Mouse (Mus musculus) liver, embryonic 11.5 days (tissue): ENCODE measurements at regions not wholly inside any gene's neighbourhood (a gene's known extent, or its start where the extent isn't known, plus 50 kb on each side); places are given as distances from the start of the nearest gene placed in this dataset.

Source experiments
- ATAC-seq: fragments of 200-750 bp; cut with Nextera tagmentation; replicated peaks from 2 replicates; pipeline ENCODE4 v1.8.0; 2017; ENCODE audit warnings: moderate number of reproducible peaks, mild to moderate bottlenecking, moderate TSS enrichment, moderate library complexity; ENCODE audit not compliant: low FRiP score
- DNase-seq: peaks from one replicate; pipeline ENCODE4 v3.0.0-alpha.2; 2017; ENCODE audit warnings: low spot score
- H3K27ac ChIP-seq: fragments of 300-500 bp; sonication (generic); 2 replicates; pipeline ENCODE4 v1.5.1; 2014; ENCODE audit warnings: mild to moderate bottlenecking, low read depth, low read length, control low read depth
- H3K27me3 ChIP-seq: fragments of 300-500 bp; sonication (generic); replicated peaks from 2 replicates; pipeline ENCODE4 v1.6.1; 2014; ENCODE audit warnings: low read length, mixed read lengths; ENCODE audit not compliant: control insufficient read depth, insufficient read depth
- H3K36me3 ChIP-seq: fragments of 300-500 bp; sonication (generic); 2 replicates; pipeline ENCODE4 v1.6.1; 2014; ENCODE audit warnings: mild to moderate bottlenecking, low read length, moderate library complexity, mixed read lengths; ENCODE audit not compliant: control insufficient read depth, insufficient read depth
- H3K4me1 ChIP-seq: fragments of 300-500 bp; sonication (generic); replicated peaks from 2 replicates; pipeline ENCODE4 v1.6.1; 2014; ENCODE audit warnings: low read length, mixed read lengths; ENCODE audit not compliant: control insufficient read depth, insufficient read depth
- H3K4me2 ChIP-seq: fragments of 300-500 bp; sonication (generic); 2 replicates; pipeline ENCODE4 v1.6.1; 2014; ENCODE audit warnings: mild to moderate bottlenecking, control low read depth, moderate library complexity
- H3K4me3 ChIP-seq: fragments of 300-500 bp; sonication (generic); 2 replicates; pipeline ENCODE4 v1.5.1; 2014; ENCODE audit warnings: low read depth, low read length, control low read depth
- H3K9ac ChIP-seq: fragments of 300-500 bp; sonication (generic); 2 replicates; pipeline ENCODE4 v1.6.1; 2014; ENCODE audit warnings: low read depth, low read length, control low read depth
- H3K9me3 ChIP-seq: fragments of 300-500 bp; sonication (generic); 2 replicates; pipeline ENCODE4 v1.6.1; 2016; ENCODE audit warnings: low read length, inconsistent platforms, mixed read lengths; ENCODE audit not compliant: control insufficient read depth
- WGBS: fragments of 180-500 bp; shearing (Covaris S2); extraction: QIAGEN DNeasy Blood & Tissue Kit; methylation state at CpG from one replicate; pipeline ENCODE4 v1.1.7; 2014; 5-methylcytosine and 5-hydroxymethylcytosine counted together

- 56% methylated on average over 1 of the region's 1 CpGs for WGBS
- Histone ChIP-seq H3K4me2 (no peak overlapping the region), H3K9me3 (no peaks in the 10 kb centered on the region), H3K36me3 (no peaks in the 10 kb centered on the region), H3K27ac (no peak overlapping the region), H3K27me3 (no peaks in the 10 kb centered on the region), H3K4me1 (no peaks in the 10 kb centered on the region), H3K9ac (no peak overlapping the region), H3K4me3 (no peak overlapping the region)
- DNase-seq (no peak), ATAC-seq (no peak)
These were observed 146.1 kb upstream of the N6amt1 start for GRCm38 (mm10) chr16:87207875-87208274.

- H3K4me1 ChIP-seq, result no peaks in the 10 kb centered on the region
- no peaks in the 10 kb centered on the region for H3K9me3 ChIP-seq
- no peak overlapping the region for H3K4me2 ChIP-seq
- H3K4me3 ChIP-seq, result no peak overlapping the region
- DNase-seq, result no peak
- 83% methylated on average over 4 of the region's 4 CpGs for WGBS
- H3K36me3 ChIP-seq, result no peaks in the 10 kb centered on the region
- ATAC-seq, result no peak
- no peak overlapping the region for H3K27ac ChIP-seq
- no peak overlapping the region for H3K9ac ChIP-seq
- H3K27me3 ChIP-seq, result no peaks in the 10 kb centered on the region
These were observed 163.5 kb upstream of the N6amt1 start for GRCm38 (mm10) chr16:87190471-87190870.

- no peak for DNase-seq
- ATAC-seq, result no peak
- Histone ChIP-seq H3K9ac (no peak overlapping the region), H3K36me3 (no peaks in the 10 kb centered on the region), H3K4me2 (no peak overlapping the region), H3K4me3 (no peak overlapping the region), H3K4me1 (no peaks in the 10 kb centered on the region), H3K27me3 (no peaks in the 10 kb centered on the region), H3K27ac (no peak overlapping the region), H3K9me3 (no peaks in the 10 kb centered on the region)
- 76% methylated on average over 2 of the region's 2 CpGs for WGBS
These were observed 165.2 kb upstream of the N6amt1 start for GRCm38 (mm10) chr16:87188737-87189136.

GRCm38 (mm10) chr16:87172395-87172794 lies 181.6 kb upstream of the N6amt1 start:
- Histone ChIP-seq H3K27ac (no peak overlapping the region), H3K4me2 (no peak overlapping the region), H3K9me3 (no peaks in the 10 kb centered on the region), H3K4me1 (no peaks in the 10 kb centered on the region), H3K36me3 (no peaks in the 10 kb centered on the region), H3K27me3 (no peaks in the 10 kb centered on the region), H3K4me3 (no peak overlapping the region), H3K9ac (no peak overlapping the region)
- 80% methylated on average over 4 of the region's 4 CpGs for WGBS
- no peak for DNase-seq
- ATAC-seq, result no peak

GRCm38 (mm10) chr16:87139301-87139700 lies 214.7 kb upstream of the N6amt1 start:
- 80% methylated on average over 2 of the region's 2 CpGs for WGBS

GRCm38 (mm10) chr16:87136503-87136902 lies 217.5 kb upstream of the N6amt1 start:
- ATAC-seq (no peak), DNase-seq (no peak)
- H3K9ac ChIP-seq, result no peak overlapping the region
- H3K9me3 ChIP-seq, result no peaks in the 10 kb centered on the region
- H3K27me3 ChIP-seq, result no peaks in the 10 kb centered on the region
- WGBS, result 72% methylated on average over 1 of the region's 1 CpGs
- no peak overlapping the region for H3K4me2 ChIP-seq
- H3K36me3 ChIP-seq, result no peaks in the 10 kb centered on the region
- H3K27ac ChIP-seq, result no peak overlapping the region
- H3K4me1 ChIP-seq, result no peaks in the 10 kb centered on the region
- H3K4me3 ChIP-seq, result no peak overlapping the region

More at GRCm38 (mm10) chr16:87139301-87139700, 214.7 kb upstream of the N6amt1 start:
- Histone ChIP-seq H3K27me3 (no peaks in the 10 kb centered on the region), H3K4me2 (no peak overlapping the region), H3K36me3 (no peaks in the 10 kb centered on the region), H3K9ac (no peak overlapping the region), H3K4me3 (no peak overlapping the region), H3K27ac (no peak overlapping the region), H3K4me1 (no peaks in the 10 kb centered on the region), H3K9me3 (no peaks in the 10 kb centered on the region)
- DNase-seq (no peak), ATAC-seq (no peak)

GRCm38 (mm10) chr16:87134452-87134851 lies 219.5 kb upstream of the N6amt1 start:
- H3K9ac ChIP-seq, result no peak overlapping the region

GRCm38 (mm10) chr16:87133874-87134273 lies 220.1 kb upstream of the N6amt1 start:
- H3K27ac ChIP-seq, result no peak overlapping the region
- DNase-seq, result no peak
- H3K4me2 ChIP-seq, result no peak overlapping the region
- no peak overlapping the region for H3K4me3 ChIP-seq
- H3K4me1 ChIP-seq, result no peaks in the 10 kb centered on the region
- ATAC-seq, result no peak
- no peaks in the 10 kb centered on the region for H3K27me3 ChIP-seq
- no peak overlapping the region for H3K9ac ChIP-seq
- H3K36me3 ChIP-seq, result no peaks in the 10 kb centered on the region
- WGBS, result 71% methylated on average over 6 of the region's 6 CpGs
- H3K9me3 ChIP-seq, result no peaks in the 10 kb centered on the region

More at GRCm38 (mm10) chr16:87134452-87134851, 219.5 kb upstream of the N6amt1 start:
- Histone ChIP-seq H3K4me2 (no peak overlapping the region), H3K27ac (no peak overlapping the region), H3K4me1 (no peaks in the 10 kb centered on the region), H3K4me3 (no peak overlapping the region), H3K36me3 (no peaks in the 10 kb centered on the region), H3K27me3 (no peaks in the 10 kb centered on the region), H3K9me3 (no peaks in the 10 kb centered on the region)
- no peak for DNase-seq
- ATAC-seq, result no peak

- ATAC-seq, result no peak
- no peaks in the 10 kb centered on the region for H3K36me3 ChIP-seq
- no peaks in the 10 kb centered on the region for H3K27me3 ChIP-seq
These were observed 221.9 kb upstream of the N6amt1 start for GRCm38 (mm10) chr16:87132082-87132481.

More at GRCm38 (mm10) chr16:87132082-87132481, 221.9 kb upstream of the N6amt1 start:
- no peaks in the 10 kb centered on the region for H3K4me1 ChIP-seq
- H3K9me3 ChIP-seq, result no peaks in the 10 kb centered on the region
- WGBS, result 70% methylated on average over 4 of the region's 4 CpGs
- no peak overlapping the region for H3K4me2 ChIP-seq
- H3K9ac ChIP-seq, result no peak overlapping the region
- no peak overlapping the region for H3K27ac ChIP-seq
- no peak overlapping the region for H3K4me3 ChIP-seq
- no peak for DNase-seq
